Mouse (Mus musculus) stomach, postnatal 0 days (tissue): ENCODE results near the gene Cdca3. TPM values are rescaled to one million over a fixed set of nuclear protein-coding genes. Genes with fewer than 3 reads are reported as not detected.

Experiments used
- ATAC-seq: fragments of 200-750 bp; cut with Nextera tagmentation; 2 replicates; pipeline ENCODE4 v1.8.0; 2017; ENCODE audit not compliant: low FRiP score, low TSS enrichment
- DNase-seq: peaks from one replicate; pipeline ENCODE4 v3.0.0-alpha.2; 2016; ENCODE audit warnings: low spot score
- H3K27ac ChIP-seq: fragments of 300-500 bp; sonication (generic); replicated peaks from 2 replicates; pipeline ENCODE4 v1.5.1; 2014; ENCODE audit warnings: mild to moderate bottlenecking, control low read depth
- H3K27me3 ChIP-seq: fragments of 300-500 bp; sonication (generic); 2 replicates; pipeline ENCODE4 v1.6.1; 2014; ENCODE audit warnings: low read length; ENCODE audit not compliant: control insufficient read depth, insufficient read depth
- H3K36me3 ChIP-seq: fragments of 300-500 bp; sonication (generic); 2 replicates; pipeline ENCODE4 v1.6.1; 2014; ENCODE audit warnings: low read length, mixed read lengths; ENCODE audit not compliant: control insufficient read depth, insufficient read depth
- H3K4me1 ChIP-seq: fragments of 300-500 bp; sonication (generic); replicated peaks from 2 replicates; pipeline ENCODE4 v1.6.1; 2014; ENCODE audit warnings: antibody characterized with exemption; ENCODE audit not compliant: control insufficient read depth, insufficient read depth
- H3K4me2 ChIP-seq: fragments of 300-500 bp; sonication (generic); replicated peaks from 2 replicates; pipeline ENCODE4 v1.6.1; 2014; ENCODE audit warnings: low read depth, mild to moderate bottlenecking, control low read depth, moderate library complexity
- H3K4me3 ChIP-seq: fragments of 300-500 bp; sonication (generic); 2 replicates; pipeline ENCODE4 v1.5.1; 2014; ENCODE audit warnings: low read depth, low read length, control low read depth
- H3K9ac ChIP-seq: fragments of 300-500 bp; sonication (generic); 2 replicates; pipeline ENCODE4 v1.6.1; 2014; ENCODE audit warnings: mild to moderate bottlenecking, low read length, control low read depth, mixed read lengths
- H3K9me3 ChIP-seq: fragments of 300-500 bp; sonication (generic); 2 replicates; pipeline ENCODE4 v1.6.1; 2016; ENCODE audit warnings: low read length; ENCODE audit not compliant: control insufficient read depth
- CTCF ChIP-seq: IDR thresholded peaks from 2 replicates; pipeline ENCODE4 v1.5.1; 2016; ENCODE audit warnings: antibody characterized with exemption, low read depth, mild to moderate bottlenecking, moderate library complexity
- EP300 ChIP-seq: optimal IDR thresholded peaks from 2 replicates; pipeline ENCODE3; 2016; ENCODE audit warnings: antibody characterized with exemption
- WGBS: fragments of 180-500 bp; shearing (Covaris S2); extraction: QIAGEN DNeasy Blood & Tissue Kit; methylation state at CpG from one replicate; pipeline ENCODE4 v1.1.7; 2014; 5-methylcytosine and 5-hydroxymethylcytosine counted together
- polyA plus RNA-seq: library from polyadenylated mRNA; unstranded; fragments of >200 nt; fragmentation: Nextera tagmentation; extraction: Ambion mirVana; gene quantifications from 2 replicates; pipeline ENCODE4 v1.2.1, GENCODE M21; 2015

Cdca3 gene
- polyA plus RNA-seq, 1 experiment from 2014 or later, result 52.8 TPM

DNA sequence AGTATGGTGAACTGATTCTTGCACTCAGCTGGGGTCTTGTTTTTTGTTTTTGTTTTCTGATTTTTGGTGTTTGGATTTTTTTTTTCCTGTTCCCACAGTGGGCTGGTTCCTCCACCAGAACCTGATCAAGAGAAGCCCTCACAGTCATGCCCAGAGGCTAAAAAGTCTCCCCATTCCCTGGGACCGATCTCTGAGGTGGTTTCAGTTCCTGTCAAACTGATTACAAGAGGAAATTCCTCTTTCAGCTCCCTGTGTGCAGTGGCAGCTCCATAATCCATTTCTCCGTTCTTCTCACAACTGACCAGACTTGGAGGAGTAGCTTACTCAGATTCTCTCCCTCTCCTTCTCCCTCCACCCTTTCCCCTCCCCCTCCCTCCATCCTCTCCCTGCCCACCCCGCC lies 45.0 kb downstream of the Cdca3 start:
- no peaks in the 10 kb centered on the region for H3K36me3 ChIP-seq
- TF ChIP-seq EP300 (no peak), CTCF (no peak)
- ATAC-seq, result no peak

GRCm38 (mm10) chr6:124879390-124879789 lies 50.0 kb downstream of the Cdca3 start:
- Histone ChIP-seq H3K9me3 (no peaks in the 10 kb centered on the region), H3K9ac (no peak overlapping the region), H3K4me1 (no peaks in the 10 kb centered on the region), H3K27me3 (no peaks in the 10 kb centered on the region), H3K36me3 (no peaks in the 10 kb centered on the region), H3K4me2 (no peak overlapping the region), H3K4me3 (no peak overlapping the region), H3K27ac (no peak overlapping the region)
- DNase-seq (no peak), ATAC-seq (no peak)
- WGBS, result 43% methylated on average over 6 of the region's 6 CpGs
- TF ChIP-seq CTCF (no peak), EP300 (no peak)

More for the DNA sequence above, 45.0 kb downstream of the Cdca3 start:
- Histone ChIP-seq H3K4me2 (no peak overlapping the region), H3K27me3 (no peaks in the 10 kb centered on the region), H3K4me1 (no peaks in the 10 kb centered on the region), H3K9ac (no peak overlapping the region), H3K27ac (no peak overlapping the region), H3K9me3 (no peaks in the 10 kb centered on the region), H3K4me3 (no peak overlapping the region)
- no peak for DNase-seq
- WGBS, result 39% methylated on average over 3 of the region's 3 CpGs

GRCm38 (mm10) chr6:124881821-124882220 lies 52.5 kb downstream of the Cdca3 start:
- WGBS, result 84% methylated on average over 9 of the region's 9 CpGs
- ATAC-seq (no peak), DNase-seq (no peak)
- H3K9ac ChIP-seq, result no peak overlapping the region
- no peaks in the 10 kb centered on the region for H3K27me3 ChIP-seq
- no peak overlapping the region for H3K4me2 ChIP-seq
- H3K36me3 ChIP-seq, result no peaks in the 10 kb centered on the region
- no peak overlapping the region for H3K27ac ChIP-seq
- H3K9me3 ChIP-seq, result no peaks in the 10 kb centered on the region
- H3K4me3 ChIP-seq, result no peak overlapping the region
- H3K4me1 ChIP-seq, result no peaks in the 10 kb centered on the region
- TF ChIP-seq CTCF (no peak), EP300 (no peak)

Other genes starting within 250 kb of the Cdca3 start
- 0.05 TPM in 1 of 2 replicates, not detected in the other for gene C1s2, start 193.5 kb upstream of the Cdca3 start, polyA plus RNA-seq
- gene Lpcat3, start 166.5 kb upstream of the Cdca3 start, polyA plus RNA-seq, result 78.8 and 79.6 TPM in 2 replicates
- gene Emg1, start 117.4 kb upstream of the Cdca3 start, polyA plus RNA-seq, result 93.9 and 94.8 TPM in 2 replicates
- 230 and 237 TPM in 2 replicates for gene Phb2, start 117.2 kb upstream of the Cdca3 start, polyA plus RNA-seq
- gene Ptpn6, start 90.8 kb upstream of the Cdca3 start, polyA plus RNA-seq, result 13.1 and 15.8 TPM in 2 replicates
- gene Grcc10, start 88.2 kb upstream of the Cdca3 start, polyA plus RNA-seq, result 292 and 310 TPM in 2 replicates
- gene Gm45234, start 73.5 kb upstream of the Cdca3 start, polyA plus RNA-seq, result not detected in 2 replicates
- 6.6 and 6.9 TPM in 2 replicates for gene Atn1, start 73.0 kb upstream of the Cdca3 start, polyA plus RNA-seq
- gene Eno2, start 59.9 kb upstream of the Cdca3 start, polyA plus RNA-seq, result 4.3 and 5.1 TPM in 2 replicates
- 0.19 and 0.28 TPM in 2 replicates for gene Lrrc23, start 49.8 kb upstream of the Cdca3 start, polyA plus RNA-seq
- gene Spsb2, start 20.9 kb upstream of the Cdca3 start, polyA plus RNA-seq, result 18.8 and 18.9 TPM in 2 replicates
- gene Tpi1, start 15.3 kb upstream of the Cdca3 start, polyA plus RNA-seq, result 463 and 465 TPM in 2 replicates
- gene Usp5, start 63 bp upstream of the Cdca3 start, polyA plus RNA-seq, result 60.3 and 61.8 TPM in 2 replicates
- 0.53 and 0.98 TPM in 2 replicates for gene Gnb3, start 10.7 kb downstream of the Cdca3 start, polyA plus RNA-seq
- gene P3h3, start 28.2 kb downstream of the Cdca3 start, polyA plus RNA-seq, result 9.7 and 10.7 TPM in 2 replicates
- 0.45 and 0.87 TPM in 2 replicates for gene Gpr162, start 34.4 kb downstream of the Cdca3 start, polyA plus RNA-seq
- 0.45 and 0.65 TPM in 2 replicates for gene Cd4, start 58.7 kb downstream of the Cdca3 start, polyA plus RNA-seq
- 0.93 and 1.4 TPM in 2 replicates for gene Lag3, start 82.2 kb downstream of the Cdca3 start, polyA plus RNA-seq
- gene Ptms, start 90.6 kb downstream of the Cdca3 start, polyA plus RNA-seq, result 260 and 276 TPM in 2 replicates
- 312 and 330 TPM in 2 replicates for gene Mlf2, start 101.8 kb downstream of the Cdca3 start, polyA plus RNA-seq
- 114 and 121 TPM in 2 replicates for gene Cops7a, start 136.0 kb downstream of the Cdca3 start, polyA plus RNA-seq
- gene Pianp, start 167.1 kb downstream of the Cdca3 start, polyA plus RNA-seq, result 3.1 and 4.0 TPM in 2 replicates
- gene Zfp384, start 179.6 kb downstream of the Cdca3 start, polyA plus RNA-seq, result 7.0 and 7.2 TPM in 2 replicates
- gene Ing4, start 210.2 kb downstream of the Cdca3 start, polyA plus RNA-seq, result 72.5 and 77.4 TPM in 2 replicates
- 2.5 and 2.6 TPM in 2 replicates for gene Acrbp, start 220.1 kb downstream of the Cdca3 start, polyA plus RNA-seq
- gene Lpar5, start 238.4 kb downstream of the Cdca3 start, polyA plus RNA-seq, result 6.4 and 7.0 TPM in 2 replicates